Mouse (Mus musculus) A20 (cell line): Measurements from ENCODE around the gene Cfap299.

ENCODE experiments used
- DNase-seq: peaks from one replicate; pipeline ENCODE4 v3.0.0-alpha.2; 2011; ENCODE audit warnings: low read depth, low spot score

Cfap299 gene

GRCm38 (mm10) chr5:98376799-98377090 lies 47.6 kb downstream of the Cfap299 start:
- DNase-seq, result no peak

GRCm38 (mm10) chr5:98380360-98380759 lies 51.3 kb downstream of the Cfap299 start:
- DNase-seq, result no peak

GRCm38 (mm10) chr5:98387054-98387453 lies 58.0 kb downstream of the Cfap299 start:
- no peak for DNase-seq

GRCm38 (mm10) chr5:98402165-98402564 lies 73.1 kb downstream of the Cfap299 start:
- DNase-seq, result no peak

- no peak for DNase-seq
These were observed 81.0 kb downstream of the Cfap299 start for GRCm38 (mm10) chr5:98410060-98410459.

- DNase-seq, result no peak
These were observed 87.5 kb downstream of the Cfap299 start for GRCm38 (mm10) chr5:98416385-98417145.

- DNase-seq, result no peak
These were observed 95.9 kb downstream of the Cfap299 start for GRCm38 (mm10) chr5:98424965-98425364.

- no peak for DNase-seq
These were observed 97.0 kb downstream of the Cfap299 start for GRCm38 (mm10) chr5:98426112-98426511.

GRCm38 (mm10) chr5:98430060-98430459 lies 101.0 kb downstream of the Cfap299 start:
- no peak for DNase-seq

- DNase-seq, result no peak
These were observed 109.6 kb downstream of the Cfap299 start for GRCm38 (mm10) chr5:98438686-98439085.

GRCm38 (mm10) chr5:98446771-98447462 lies 117.8 kb downstream of the Cfap299 start:
- no peak for DNase-seq

- DNase-seq, result no peak
These were observed 120.8 kb downstream of the Cfap299 start for GRCm38 (mm10) chr5:98449873-98450272.

- no peak for DNase-seq
These were observed 137.9 kb downstream of the Cfap299 start for GRCm38 (mm10) chr5:98466882-98467535.

- DNase-seq, result no peak
These were observed 140.9 kb downstream of the Cfap299 start for GRCm38 (mm10) chr5:98470052-98470451.

- DNase-seq, result no peak
These were observed 147.4 kb downstream of the Cfap299 start for GRCm38 (mm10) chr5:98476539-98476938.

GRCm38 (mm10) chr5:98477261-98477660 lies 148.2 kb downstream of the Cfap299 start:
- no peak for DNase-seq

GRCm38 (mm10) chr5:98483507-98483906 lies 154.4 kb downstream of the Cfap299 start:
- DNase-seq, result no peak

- DNase-seq, result no peak
These were observed 156.1 kb downstream of the Cfap299 start for GRCm38 (mm10) chr5:98485189-98485588.

GRCm38 (mm10) chr5:98498317-98498716 lies 169.2 kb downstream of the Cfap299 start:
- DNase-seq, result no peak

- DNase-seq, result no peak
These were observed 187.1 kb downstream of the Cfap299 start for GRCm38 (mm10) chr5:98516214-98516613.

GRCm38 (mm10) chr5:98520118-98520517 lies 191.0 kb downstream of the Cfap299 start:
- DNase-seq, result no peak

- DNase-seq, result no peak
These were observed 193.3 kb downstream of the Cfap299 start for GRCm38 (mm10) chr5:98522270-98522977.
